Mouse (Mus musculus) myocyte (in vitro differentiated cells): ENCODE data around the gene Slc28a3. TPM values are rescaled to one million over a fixed set of nuclear protein-coding genes. Genes with fewer than 3 reads are reported as not detected.

Experiments
- H3K27me3 ChIP-seq: one replicate; pipeline ENCODE4 v1.6.1; 2011; ENCODE audit not compliant: control insufficient read depth, insufficient read depth, insufficient read length
- H3K36me3 ChIP-seq: one replicate; pipeline ENCODE4 v1.6.1; 2011; ENCODE audit not compliant: control insufficient read depth, insufficient read depth
- H3K4me2 ChIP-seq: one replicate; pipeline ENCODE4 v1.6.1; 2011; ENCODE audit warnings: low read depth, control low read depth
- H3K4me3 ChIP-seq: one replicate; pipeline ENCODE4 v1.5.1; 2011; ENCODE audit warnings: mild to moderate bottlenecking, control low read depth, moderate library complexity
- H3K79me2 ChIP-seq: one replicate; pipeline ENCODE4 v1.6.1; 2011; ENCODE audit not compliant: control insufficient read depth, insufficient read depth
- H3ac ChIP-seq: one replicate; pipeline ENCODE4 v1.6.1; 2011; ENCODE audit not compliant: control insufficient read depth, insufficient read length
- CEBPB ChIP-seq: IDR thresholded peaks from 2 replicates; pipeline ENCODE4 v1.6.1; 2011; ENCODE audit warnings: mild to moderate bottlenecking, moderate library complexity; ENCODE audit not compliant: poor library complexity, insufficient read depth, severe bottlenecking
- E2F4 ChIP-seq: IDR thresholded peaks from one replicate; pipeline ENCODE4 v1.6.1; 2011; ENCODE audit warnings: mild to moderate bottlenecking, control low read depth, moderate library complexity; ENCODE audit not compliant: insufficient read depth
- MAX ChIP-seq: IDR thresholded peaks from one replicate; pipeline ENCODE4 v1.6.1; 2011; ENCODE audit warnings: low read depth, mild to moderate bottlenecking, control low read depth
- MYOD1 ChIP-seq, 3 experiments: IDR thresholded peaks; one replicate each; pipeline ENCODE4 v1.6.1; 2011; ENCODE audit warnings: control low read depth in 2 of 3, low read depth in 2 of 3, mild to moderate bottlenecking in 2 of 3, moderate library complexity in 1 of 3; ENCODE audit not compliant: insufficient read length in 2 of 3, control insufficient read depth in 1 of 3
- MYOG ChIP-seq, 3 experiments: IDR thresholded peaks; one replicate each; pipeline ENCODE4 v1.6.1; 2011; ENCODE audit warnings: control low read depth in 2 of 3, low read depth in 2 of 3, mild to moderate bottlenecking in 2 of 3; ENCODE audit not compliant: insufficient read length in 2 of 3, control insufficient read depth in 1 of 3, insufficient read depth in 1 of 3
- POLR2A ChIP-seq: IDR thresholded peaks from one replicate; pipeline ENCODE4 v1.6.1; 2011; ENCODE audit warnings: low read depth, mild to moderate bottlenecking, control low read depth, moderate library complexity; ENCODE audit not compliant: insufficient read length
- POLR2AphosphoS2 ChIP-seq: IDR thresholded peaks from one replicate; pipeline ENCODE4 v1.6.1; 2011; ENCODE audit warnings: low read depth, control low read depth; ENCODE audit not compliant: insufficient read length
- REST ChIP-seq: IDR thresholded peaks from one replicate; pipeline ENCODE4 v1.6.1; 2011; ENCODE audit warnings: mild to moderate bottlenecking, control low read depth, moderate library complexity; ENCODE audit not compliant: insufficient read depth, insufficient read length
- SRF ChIP-seq: IDR thresholded peaks from one replicate; pipeline ENCODE4 v1.6.1; 2011; ENCODE audit warnings: low read depth; ENCODE audit not compliant: control insufficient read depth, insufficient read length
- TCF12 ChIP-seq: IDR thresholded peaks from one replicate; pipeline ENCODE4 v1.6.1; 2011; ENCODE audit warnings: mild to moderate bottlenecking, control low read depth; ENCODE audit not compliant: poor library complexity, insufficient read depth, severe bottlenecking
- TCF3 ChIP-seq: IDR thresholded peaks from one replicate; pipeline ENCODE4 v1.6.1; 2011; ENCODE audit warnings: low read depth, control low read depth; ENCODE audit not compliant: insufficient read length
- USF1 ChIP-seq: IDR thresholded peaks from one replicate; pipeline ENCODE4 v1.6.1; 2011; ENCODE audit warnings: low read depth, mild to moderate bottlenecking, control low read depth, moderate library complexity
- polyA plus RNA-seq: library from polyadenylated mRNA; unstranded; fragments of >200 nt; fragmentation: generic; extraction: Trizol; gene quantifications from one replicate; pipeline ENCODE4 v1.2.1, GENCODE M21; 2012; ENCODE audit warnings: missing spikeins

Slc28a3 gene
- polyA plus RNA-seq, 1 experiment, result not detected

DNA sequence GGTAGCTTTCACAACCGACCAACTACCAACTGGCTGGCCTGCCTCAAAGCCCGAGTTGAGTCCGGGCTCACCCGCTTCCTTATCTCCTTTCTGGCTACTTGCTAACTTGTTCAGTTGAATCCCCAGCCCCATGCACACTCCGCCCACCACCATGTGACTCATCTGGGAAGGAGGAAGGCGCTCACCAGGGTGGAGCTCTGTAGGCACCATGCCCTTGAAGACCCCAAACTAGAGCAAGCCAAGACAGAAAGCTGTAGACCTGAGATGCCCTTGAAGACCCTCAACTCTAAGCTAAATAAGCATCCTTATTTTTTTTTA, 72.8 kb downstream of the Slc28a3 start:
- H3ac ChIP-seq, result no peak overlapping the region
- no peaks in the 10 kb centered on the region for H3K79me2 ChIP-seq
- H3K4me3 ChIP-seq, result no peak overlapping the region
- peak overlapping the region; percentile 3 for H3K4me2 ChIP-seq
- no peaks in the 10 kb centered on the region for H3K27me3 ChIP-seq
- TF ChIP-seq REST, result no peak
- TF ChIP-seq POLR2A, result no peak
- peak; percentile 50 for TF ChIP-seq USF1
- TF ChIP-seq MYOG (IDR thresholded peaks at IDR 0.05; ENCODE audit: control insufficient read depth in 1 of 3, insufficient read depth in 1 of 3, insufficient read length in 2 of 3, low read depth in 2 of 3), result no peak
- no peak for TF ChIP-seq MYOD1 (IDR thresholded peaks at IDR 0.05; ENCODE audit: control insufficient read depth in 1 of 3, insufficient read length in 2 of 3, low read depth in 2 of 3)
- TF ChIP-seq POLR2AphosphoS2, result no peak
- no peaks in the 10 kb centered on the region for H3K36me3 ChIP-seq

DNA sequence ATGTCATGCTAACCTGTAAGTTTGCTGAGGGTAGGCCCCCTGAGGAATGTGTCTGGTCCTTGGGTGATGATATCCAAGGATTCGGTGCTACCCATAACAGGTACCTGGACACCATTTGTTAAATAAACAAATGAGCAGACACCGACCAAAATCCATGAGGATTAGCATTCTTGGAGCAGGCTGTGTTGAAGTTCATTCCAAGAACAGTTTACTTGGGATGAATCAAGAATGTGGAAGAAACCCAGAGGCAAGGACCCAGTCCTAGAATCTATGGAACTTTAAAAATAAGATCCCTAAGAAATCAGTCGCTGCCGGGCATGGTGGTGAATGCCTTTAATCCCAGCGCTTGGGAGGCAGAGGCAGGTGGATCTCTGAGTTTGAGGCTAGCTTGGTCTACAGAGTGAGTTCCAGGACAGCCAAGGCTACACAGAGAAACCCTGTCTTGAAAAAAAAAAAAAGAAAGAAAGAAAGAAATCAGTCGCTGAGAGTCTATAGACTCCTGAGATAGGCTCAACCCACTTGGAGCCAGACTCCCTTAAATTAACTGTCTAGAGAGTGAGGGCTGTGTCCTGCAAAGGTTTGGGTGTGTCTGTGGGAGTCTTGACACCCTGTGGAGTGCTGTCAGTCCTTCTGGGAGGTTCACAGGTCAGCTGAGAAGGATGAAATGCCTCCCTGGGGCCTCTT, 73.3 kb downstream of the Slc28a3 start:
- TF ChIP-seq USF1 (no peak), E2F4 (no peak), POLR2A (no peak), MAX (no peak), TCF3 (no peak), TCF12 (no peak), CEBPB (no peak), SRF (no peak), MYOG (IDR thresholded peaks at IDR 0.05; ENCODE audit: control insufficient read depth in 1 of 3, insufficient read depth in 1 of 3, insufficient read length in 2 of 3, low read depth in 2 of 3) (no peak), POLR2AphosphoS2 (no peak), REST (no peak), MYOD1 (IDR thresholded peaks at IDR 0.05; ENCODE audit: control insufficient read depth in 1 of 3, insufficient read length in 2 of 3, low read depth in 2 of 3) (no peak)
- no peaks in the 10 kb centered on the region for H3K27me3 ChIP-seq
- H3K79me2 ChIP-seq, result no peaks in the 10 kb centered on the region
- no peak overlapping the region for H3ac ChIP-seq
- no peak overlapping the region for H3K4me3 ChIP-seq
- peak overlapping the region; percentile 3 for H3K4me2 ChIP-seq
- no peaks in the 10 kb centered on the region for H3K36me3 ChIP-seq

DNA sequence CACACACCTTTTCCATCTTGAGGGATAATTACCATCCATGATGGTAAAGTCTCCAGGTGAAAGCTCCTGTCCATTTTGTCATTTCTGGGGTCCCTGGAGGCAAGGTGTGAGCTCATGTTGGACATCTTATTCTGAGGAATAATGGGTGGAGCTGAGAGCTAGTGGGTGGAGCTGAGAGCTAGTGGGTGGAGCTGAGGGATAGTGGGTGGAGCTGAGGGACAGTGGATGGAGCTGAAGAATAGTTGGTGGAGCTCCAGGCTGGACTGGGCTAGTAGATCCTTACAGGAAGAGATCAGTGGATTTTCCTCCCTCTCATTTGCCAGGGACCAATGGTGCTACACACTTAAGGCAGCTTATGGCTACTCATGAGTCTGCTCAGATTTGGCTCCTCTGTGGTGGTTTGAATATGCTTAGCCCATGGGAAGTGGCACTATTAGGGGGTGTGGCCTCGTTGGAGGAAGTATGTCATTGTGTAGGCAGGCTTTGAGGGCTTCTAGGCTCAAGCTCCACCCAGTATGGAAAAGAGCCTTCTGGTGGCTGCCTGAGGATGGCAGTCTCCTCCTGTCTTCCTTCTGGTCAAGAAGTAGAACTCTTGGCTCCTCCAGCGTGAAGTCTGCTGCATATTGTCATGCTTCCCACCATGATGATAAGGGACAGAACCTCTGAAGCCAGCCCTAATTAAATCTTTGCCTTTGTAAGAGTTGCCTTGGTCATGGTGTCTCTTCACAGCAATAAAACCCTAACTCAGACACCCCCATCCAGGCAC, 74.0 kb downstream of the Slc28a3 start:
- no peak for TF ChIP-seq MYOD1 (IDR thresholded peaks at IDR 0.05; ENCODE audit: control insufficient read depth in 1 of 3, insufficient read length in 2 of 3, low read depth in 2 of 3)
- Histone ChIP-seq H3K79me2 (no peaks in the 10 kb centered on the region), H3K36me3 (no peaks in the 10 kb centered on the region), H3ac (no peak overlapping the region), H3K4me2 (no peak overlapping the region), H3K27me3 (no peaks in the 10 kb centered on the region), H3K4me3 (no peak overlapping the region)

DNA sequence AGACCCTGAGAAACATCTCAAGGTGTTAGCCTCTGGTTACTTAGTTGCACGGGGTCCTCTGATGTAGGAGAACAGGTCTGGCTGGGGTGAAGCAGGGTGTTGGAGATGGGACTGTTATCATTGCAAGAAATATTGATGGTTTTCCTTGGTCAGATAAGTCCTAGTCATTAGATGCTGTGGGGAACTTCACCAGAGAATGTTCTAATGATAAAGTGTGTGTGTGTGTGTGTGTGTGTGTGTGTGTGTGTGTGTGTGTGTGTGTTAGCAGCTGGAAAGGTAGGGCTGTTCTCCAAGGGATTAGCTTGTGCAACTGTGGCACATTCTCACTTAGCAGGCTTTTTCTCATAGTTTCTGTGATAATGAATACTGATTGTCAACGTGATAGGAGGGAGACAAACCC, 75.4 kb downstream of the Slc28a3 start:
- no peaks in the 10 kb centered on the region for H3K27me3 ChIP-seq
- H3K79me2 ChIP-seq, result no peaks in the 10 kb centered on the region
- TF ChIP-seq E2F4, result no peak
- no peak for TF ChIP-seq CEBPB
- no peak for TF ChIP-seq SRF
- no peak for TF ChIP-seq MYOG (IDR thresholded peaks at IDR 0.05; ENCODE audit: control insufficient read depth in 1 of 3, insufficient read depth in 1 of 3, insufficient read length in 2 of 3, low read depth in 2 of 3)
- no peak for TF ChIP-seq POLR2A
- no peak for TF ChIP-seq MAX
- no peak for TF ChIP-seq REST
- no peak for TF ChIP-seq USF1
- TF ChIP-seq TCF3, result no peak
- TF ChIP-seq MYOD1 (IDR thresholded peaks at IDR 0.05; ENCODE audit: control insufficient read depth in 1 of 3, insufficient read length in 2 of 3, low read depth in 2 of 3), result no peak
- TF ChIP-seq TCF12, result no peak
- no peak for TF ChIP-seq POLR2AphosphoS2
- H3K36me3 ChIP-seq, result no peaks in the 10 kb centered on the region
- H3K4me2 ChIP-seq, result peak overlapping the region; percentile 91
- no peak overlapping the region for H3ac ChIP-seq
- H3K4me3 ChIP-seq, result peak overlapping the region; percentile 8

DNA sequence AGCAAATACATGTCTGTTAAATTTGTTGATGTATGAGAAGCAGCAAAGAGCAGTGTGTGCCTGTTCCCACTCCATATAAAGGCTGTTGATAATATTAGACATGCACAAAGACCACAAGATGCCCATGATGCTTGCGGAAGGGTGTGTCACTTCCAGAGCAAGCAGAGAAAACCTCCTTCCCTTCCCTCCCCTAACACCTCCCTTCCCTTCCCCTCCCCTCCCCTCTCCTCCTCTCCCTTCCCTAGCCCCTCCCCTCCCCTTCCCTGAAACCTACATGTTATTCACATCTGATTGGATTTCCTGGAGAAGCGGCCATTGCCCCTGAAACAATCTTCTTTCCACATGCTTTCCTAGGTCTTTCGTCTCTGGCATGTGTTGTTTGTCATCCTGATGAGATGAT, 75.8 kb downstream of the Slc28a3 start:
- TF ChIP-seq POLR2A, result peak; percentile 39
- TF ChIP-seq POLR2AphosphoS2, result peak; percentile 16
- no peak for TF ChIP-seq REST
- TF ChIP-seq E2F4, result no peak
- H3ac ChIP-seq, result no peak overlapping the region
- H3K79me2 ChIP-seq, result no peaks in the 10 kb centered on the region
- no peaks in the 10 kb centered on the region for H3K27me3 ChIP-seq
- H3K4me2 ChIP-seq, result peak overlapping the region; percentile 91
- no peaks in the 10 kb centered on the region for H3K36me3 ChIP-seq
- H3K4me3 ChIP-seq, result peak overlapping the region; percentile 8
